Mouse (Mus musculus): ENCODE measurements around the gene Fam198a.

Gene Fam198a

GRCm38 (mm10) chr9:121950418-121951113 lies at the start of gene Fam198a:
Gene Fam198a, plus strand, starts transcription at chr9:121950988.
- DNase-seq (ENCODE audit: extremely low spot score, low read depth, low spot score) = no peak

- DNase-seq (ENCODE audit: extremely low spot score, low read depth, low spot score) = no peak
Measured at GRCm38 (mm10) chr9:121901710-121902700, 48.8 kb upstream of the Fam198a start.

- no peak for DNase-seq (ENCODE audit: extremely low spot score, low read depth, low spot score)
Measured at GRCm38 (mm10) chr9:121903476-121904305, 47.1 kb upstream of the Fam198a start.

GRCm38 (mm10) chr9:121904319-121904718 lies 46.5 kb upstream of the Fam198a start:
- DNase-seq (ENCODE audit: extremely low spot score, low read depth, low spot score) = no peak

GRCm38 (mm10) chr9:121904946-121905345 lies 45.8 kb upstream of the Fam198a start:
- no peak for DNase-seq (ENCODE audit: extremely low spot score, low read depth, low spot score)

GRCm38 (mm10) chr9:121905556-121906185 lies 45.1 kb upstream of the Fam198a start:
- DNase-seq (ENCODE audit: extremely low spot score, low read depth, low spot score) = no peak

GRCm38 (mm10) chr9:121906456-121906855 lies 44.3 kb upstream of the Fam198a start:
- no peak for DNase-seq (ENCODE audit: extremely low spot score, low read depth, low spot score)

GRCm38 (mm10) chr9:121907356-121908070 lies 43.3 kb upstream of the Fam198a start:
- no peak for DNase-seq (ENCODE audit: extremely low spot score, low read depth, low spot score)

- no peak for DNase-seq (ENCODE audit: extremely low spot score, low read depth, low spot score)
Measured at GRCm38 (mm10) chr9:121908321-121908720, 42.5 kb upstream of the Fam198a start.

GRCm38 (mm10) chr9:121909635-121910034 lies 41.2 kb upstream of the Fam198a start:
- no peak for DNase-seq (ENCODE audit: extremely low spot score, low read depth, low spot score)

- no peak for DNase-seq (ENCODE audit: extremely low spot score, low read depth, low spot score)
Measured at GRCm38 (mm10) chr9:121911196-121911595, 39.6 kb upstream of the Fam198a start.

GRCm38 (mm10) chr9:121912786-121913185 lies 38.0 kb upstream of the Fam198a start:
- DNase-seq (ENCODE audit: extremely low spot score, low read depth, low spot score) = no peak

- no peak for DNase-seq (ENCODE audit: extremely low spot score, low read depth, low spot score)
Measured at GRCm38 (mm10) chr9:121914226-121914757, 36.5 kb upstream of the Fam198a start.

GRCm38 (mm10) chr9:121915056-121915455 lies 35.7 kb upstream of the Fam198a start:
- DNase-seq (ENCODE audit: extremely low spot score, low read depth, low spot score) = no peak

- no peak for DNase-seq (ENCODE audit: extremely low spot score, low read depth, low spot score)
Measured at GRCm38 (mm10) chr9:121916102-121916501, 34.7 kb upstream of the Fam198a start, which contains the start of gene Cyp8b1. Gene Cyp8b1, minus strand, starts transcription at chr9:121916305.

- DNase-seq (ENCODE audit: extremely low spot score, low read depth, low spot score) = no peak
Measured at GRCm38 (mm10) chr9:121919027-121919501, 31.7 kb upstream of the Fam198a start.

- DNase-seq (ENCODE audit: extremely low spot score, low read depth, low spot score) = no peak
Measured at GRCm38 (mm10) chr9:121923443-121923842, 27.3 kb upstream of the Fam198a start.

GRCm38 (mm10) chr9:121923906-121924305 lies 26.9 kb upstream of the Fam198a start:
- no peak for DNase-seq (ENCODE audit: extremely low spot score, low read depth, low spot score)

- DNase-seq (ENCODE audit: extremely low spot score, low read depth, low spot score) = no peak
Measured at GRCm38 (mm10) chr9:121924901-121925560, 25.8 kb upstream of the Fam198a start.
